Mouse (Mus musculus) ovary, postnatal 36 days (tissue): ENCODE data around the gene Ccdc91.

Experiments used
- DNase-seq: peaks from one replicate; pipeline ENCODE4 v3.0.0; 2022; ENCODE audit warnings: low spot score, mixed read lengths

The Ccdc91 gene

DNA sequence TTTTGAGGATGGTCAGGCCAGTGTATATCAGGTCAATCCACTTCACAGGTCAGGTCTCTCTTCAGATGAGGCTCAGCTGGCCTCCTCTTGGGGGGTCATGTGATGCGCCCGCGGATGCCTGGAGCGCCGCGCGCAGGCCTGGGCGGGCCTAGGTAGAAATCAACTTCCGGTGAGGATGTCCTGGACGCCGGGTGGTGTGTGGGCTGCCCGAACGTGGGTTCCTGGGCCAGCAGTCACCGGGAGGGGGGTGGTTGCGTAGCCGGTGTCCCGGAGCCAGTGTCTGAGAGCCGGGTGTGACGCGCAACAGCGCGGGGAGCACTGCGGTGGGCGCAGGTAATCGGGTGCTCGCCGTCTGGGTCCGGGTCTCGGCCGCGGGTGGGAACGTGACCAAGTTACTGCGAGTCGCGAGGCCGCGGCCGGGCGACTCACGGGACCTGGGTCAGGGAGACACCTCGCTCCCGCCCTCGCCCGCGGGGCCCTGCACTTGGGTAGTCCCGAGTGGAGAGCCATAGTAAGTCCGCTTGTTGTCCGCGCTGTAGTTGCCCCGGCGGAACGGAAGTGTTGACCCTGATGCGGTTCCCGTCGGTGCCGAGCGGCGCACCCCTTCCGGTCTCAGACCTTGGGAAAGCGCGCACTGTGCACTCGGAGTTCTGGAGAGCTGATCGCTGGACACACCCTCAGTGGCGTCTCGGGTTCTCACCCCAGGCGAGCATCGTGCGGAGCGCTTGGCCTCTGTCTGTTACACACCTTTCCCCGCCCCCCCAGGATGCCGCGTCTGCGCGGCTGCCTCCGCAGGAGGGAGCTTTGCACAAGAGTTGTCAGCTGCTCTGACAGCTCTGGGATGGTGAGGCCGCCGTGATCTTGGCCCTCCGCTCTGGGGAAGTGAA, at the start of gene Ccdc91:
Gene Ccdc91, plus strand, starts transcription at position 102 of the 887 bp plus-strand sequence.
- DNase-seq: peak; percentile 91

GRCm38 (mm10) chr6:147426927-147427487, 48.6 kb upstream of the Ccdc91 start:
- DNase-seq: no peak

GRCm38 (mm10) chr6:147455775-147456174, 19.9 kb upstream of the Ccdc91 start:
- DNase-seq: no peak

GRCm38 (mm10) chr6:147458637-147459301, 16.9 kb upstream of the Ccdc91 start:
- DNase-seq: no peak

DNA sequence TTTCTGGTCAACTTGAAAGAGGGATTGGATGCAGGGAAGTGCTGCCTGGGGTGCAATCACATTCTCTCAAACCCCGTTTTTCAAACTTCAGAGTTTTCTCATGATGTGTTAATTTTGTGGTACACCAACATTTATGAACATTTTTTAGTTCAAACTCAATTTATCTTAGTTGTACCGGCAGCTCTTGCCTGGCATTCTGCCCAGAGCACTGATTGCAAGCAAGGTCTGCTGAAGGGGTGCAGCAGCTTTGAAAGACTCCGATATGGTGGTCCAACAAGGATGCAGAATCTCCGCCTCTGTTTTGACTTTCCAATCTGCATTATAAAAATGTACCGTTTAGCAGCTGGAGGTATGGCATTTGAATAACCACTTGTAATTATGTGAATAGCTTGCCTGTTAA, 5.6 kb upstream of the Ccdc91 start:
- peak; percentile 10 for DNase-seq

DNA sequence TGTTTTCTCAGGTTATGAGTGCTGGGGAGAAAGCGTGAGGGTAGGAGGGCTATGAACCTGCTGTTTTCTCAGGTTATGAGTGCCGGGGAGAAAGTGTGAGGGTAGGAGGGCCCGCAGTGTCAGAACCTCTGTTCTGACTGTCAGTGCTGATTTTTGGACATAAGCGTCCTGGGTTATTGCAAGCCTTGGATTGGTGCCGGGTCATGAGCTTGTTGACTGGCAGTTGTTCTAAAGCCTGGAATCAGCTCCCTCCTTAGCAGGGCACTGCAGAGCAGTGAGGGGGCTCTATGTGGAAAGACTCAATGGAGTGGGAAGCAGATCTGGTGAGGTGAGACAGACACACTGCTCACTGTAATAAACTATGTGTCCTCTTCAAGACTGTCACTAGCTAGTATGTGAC, 5.5 kb downstream of the Ccdc91 start:
- no peak for DNase-seq

DNA sequence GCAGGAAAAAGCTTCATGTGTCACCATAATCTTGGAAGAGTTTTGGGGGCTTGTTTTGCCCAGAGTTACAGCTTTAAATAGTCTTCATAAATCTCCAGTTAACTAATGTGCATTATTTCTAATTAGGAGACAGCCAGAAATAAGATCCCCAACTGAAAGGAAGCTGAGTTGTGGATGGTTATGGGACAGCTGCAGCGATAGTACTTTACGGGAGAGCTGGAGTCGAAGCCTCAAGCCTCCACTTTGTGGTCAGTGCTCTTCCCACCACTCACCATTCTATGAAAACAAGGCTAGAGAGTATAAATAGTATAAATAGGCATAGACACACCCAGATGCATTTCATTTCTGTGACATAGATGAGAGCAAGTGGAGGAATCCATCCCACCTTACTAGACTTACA, 14.5 kb downstream of the Ccdc91 start:
- no peak for DNase-seq

- DNase-seq: no peak
These were observed 16.9 kb downstream of the Ccdc91 start for GRCm38 (mm10) chr6:147492551-147492950.

DNA sequence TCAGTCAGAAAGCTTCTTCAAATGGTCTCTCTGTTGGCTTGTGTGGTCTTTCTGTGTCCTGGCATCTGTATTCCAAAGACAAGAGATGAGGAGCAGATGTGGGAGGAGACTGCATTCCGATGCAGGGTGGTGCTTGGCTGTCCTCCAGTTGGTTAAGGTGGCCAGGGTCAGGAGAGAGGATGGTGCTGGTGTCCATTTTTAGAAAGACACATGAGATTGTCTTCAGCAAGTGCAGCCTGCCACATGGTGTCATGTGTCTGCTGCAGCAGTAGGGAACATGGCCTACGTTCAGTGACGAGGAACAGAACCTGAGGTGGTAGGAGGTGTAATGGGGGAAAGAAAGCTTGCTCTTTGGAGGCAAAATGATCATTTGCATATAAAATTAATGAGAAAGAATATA, 25.8 kb downstream of the Ccdc91 start:
- no peak for DNase-seq

- DNase-seq: no peak
These were observed 30.4 kb downstream of the Ccdc91 start for GRCm38 (mm10) chr6:147506074-147506473.

GRCm38 (mm10) chr6:147506496-147506895, 30.9 kb downstream of the Ccdc91 start:
- DNase-seq: no peak

GRCm38 (mm10) chr6:147507186-147507585, 31.6 kb downstream of the Ccdc91 start:
- no peak for DNase-seq

DNA sequence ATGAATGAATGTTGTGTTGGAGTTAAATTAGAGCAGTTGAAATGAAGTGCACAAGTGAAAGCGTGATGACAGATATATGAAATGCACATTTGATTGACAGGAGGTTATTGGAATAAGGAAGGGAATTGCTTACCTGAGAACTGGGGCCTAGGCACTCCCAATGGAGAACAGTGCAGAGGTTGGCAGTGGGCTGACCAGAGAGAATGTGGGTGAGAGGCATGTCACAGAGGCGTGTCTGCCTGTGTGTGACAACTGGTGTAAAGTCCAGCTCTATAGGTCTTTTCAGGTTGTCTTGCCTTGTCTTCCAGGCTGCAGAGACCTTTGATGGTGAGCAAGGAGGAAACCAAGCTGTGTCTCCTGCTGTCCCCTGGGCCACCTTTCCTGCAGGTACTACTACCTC, 34.9 kb downstream of the Ccdc91 start:
- no peak for DNase-seq

DNA sequence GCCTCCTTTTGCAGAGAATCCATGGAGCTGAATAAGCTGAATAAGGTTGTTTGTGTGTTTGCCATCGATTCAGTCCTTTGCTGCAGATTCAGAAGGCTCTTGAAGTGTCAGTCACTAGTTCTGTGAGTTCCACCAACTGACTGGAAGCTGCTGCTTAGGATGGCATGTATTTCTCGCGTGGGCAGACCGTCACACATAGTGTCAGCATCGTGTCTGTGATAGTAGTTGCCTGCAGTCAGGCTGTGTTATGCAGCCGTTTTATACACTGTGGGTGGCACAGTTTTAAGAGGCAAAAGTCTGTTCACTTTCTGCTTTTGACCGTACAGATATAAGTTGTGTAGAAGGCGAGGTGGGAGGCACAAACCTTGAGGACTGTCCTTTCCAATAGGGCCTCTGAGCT, 42.3 kb downstream of the Ccdc91 start:
- no peak for DNase-seq

DNA sequence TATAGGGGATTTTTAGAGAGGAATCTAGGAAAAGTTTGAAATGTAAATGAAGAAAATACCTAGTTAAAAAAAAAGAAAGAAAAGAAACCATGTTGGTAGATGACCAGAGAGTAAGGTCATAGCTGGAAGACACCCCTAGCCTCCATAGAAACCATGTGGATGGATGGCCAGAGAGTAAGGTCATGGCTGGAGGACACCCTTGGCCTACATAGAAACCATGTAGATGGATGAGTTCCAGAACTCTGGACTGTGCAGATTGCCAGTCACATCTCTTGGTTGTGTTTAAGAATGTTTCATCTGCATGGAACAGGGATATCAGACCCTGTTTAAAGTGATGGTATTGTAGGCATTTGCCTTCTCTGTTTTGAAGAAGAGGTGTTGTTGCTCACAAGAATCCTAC, 49.6 kb downstream of the Ccdc91 start:
- no peak for DNase-seq

GRCm38 (mm10) chr6:147534971-147535370, 59.3 kb downstream of the Ccdc91 start:
- no peak for DNase-seq

GRCm38 (mm10) chr6:147538236-147538635, 62.6 kb downstream of the Ccdc91 start:
- no peak for DNase-seq

- DNase-seq: no peak
These were observed 63.5 kb downstream of the Ccdc91 start for GRCm38 (mm10) chr6:147539056-147539600.

- no peak for DNase-seq
These were observed 65.3 kb downstream of the Ccdc91 start for GRCm38 (mm10) chr6:147540942-147541341.

DNA sequence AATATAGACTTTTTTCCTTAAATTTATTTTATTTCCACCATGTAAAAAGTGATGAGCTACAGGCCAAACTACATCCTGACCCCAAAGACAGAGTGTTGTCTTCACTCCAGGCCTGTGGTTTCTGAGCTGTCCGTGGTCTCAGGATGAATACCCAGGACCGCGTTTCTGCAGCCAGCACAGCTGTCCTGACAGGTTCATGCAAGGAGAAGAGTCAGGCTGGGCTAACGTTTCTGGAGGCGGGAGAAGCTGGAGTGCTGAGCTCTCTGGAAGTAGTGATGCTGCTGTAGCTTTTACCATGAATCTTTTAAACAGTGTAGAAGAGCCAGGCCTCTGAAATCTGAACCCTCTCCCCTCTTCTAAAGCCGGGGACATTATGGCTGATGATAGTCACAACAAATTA, 80.0 kb downstream of the Ccdc91 start:
- no peak for DNase-seq

GRCm38 (mm10) chr6:147559316-147559715, 83.7 kb downstream of the Ccdc91 start:
- no peak for DNase-seq

- DNase-seq: no peak
These were observed 84.8 kb downstream of the Ccdc91 start for GRCm38 (mm10) chr6:147560436-147560835.

- peak; percentile 13 for DNase-seq
These were observed 93.6 kb downstream of the Ccdc91 start for GRCm38 (mm10) chr6:147569246-147569645.
